Mouse (Mus musculus) forebrain, embryonic 11.5 days (tissue): ENCODE measurements around the gene Wwtr1. TPM values are rescaled to one million over a fixed set of nuclear protein-coding genes. Genes with fewer than 3 reads are reported as not detected.
A peak's percentile ranks its signal among the peaks of the same experiment; 100 is the strongest.

Experiments
- ATAC-seq: fragments of 200-750 bp; cut with Nextera tagmentation; replicated peaks from 2 replicates; pipeline ENCODE4 v1.8.0; 2017; ENCODE audit warnings: moderate TSS enrichment; ENCODE audit not compliant: low FRiP score
- DNase-seq: peaks from one replicate; pipeline ENCODE4 v3.0.0-alpha.2; 2017; ENCODE audit warnings: low spot score
- H3K27ac ChIP-seq: fragments of 300-500 bp; sonication (generic); 2 replicates; pipeline ENCODE4 v1.5.1; 2014; ENCODE audit warnings: low read depth, low read length
- H3K27me3 ChIP-seq: fragments of 300-500 bp; sonication (generic); 2 replicates; pipeline ENCODE4 v1.6.1; 2014; ENCODE audit warnings: mild to moderate bottlenecking, low read length, mixed read lengths; ENCODE audit not compliant: control insufficient read depth, insufficient read depth
- H3K36me3 ChIP-seq: fragments of 300-500 bp; sonication (generic); 2 replicates; pipeline ENCODE4 v1.6.1; 2014; ENCODE audit warnings: mild to moderate bottlenecking, low read length, moderate library complexity, mixed read lengths; ENCODE audit not compliant: control insufficient read depth, insufficient read depth
- H3K4me1 ChIP-seq: fragments of 300-500 bp; sonication (generic); replicated peaks from 2 replicates; pipeline ENCODE4 v1.6.1; 2014; ENCODE audit warnings: low read length, mixed read lengths; ENCODE audit not compliant: control insufficient read depth, insufficient read depth
- H3K4me2 ChIP-seq: fragments of 300-500 bp; sonication (generic); 2 replicates; pipeline ENCODE4 v1.6.1; 2014; ENCODE audit warnings: low read depth, mild to moderate bottlenecking, low read length, moderate library complexity, mixed read lengths; ENCODE audit not compliant: severe bottlenecking
- H3K4me3 ChIP-seq: fragments of 300-500 bp; sonication (generic); 2 replicates; pipeline ENCODE4 v1.5.1; 2014; ENCODE audit warnings: low read depth, low read length
- H3K9ac ChIP-seq: fragments of 300-500 bp; sonication (generic); 2 replicates; pipeline ENCODE4 v1.6.1; 2014; ENCODE audit warnings: low read length
- H3K9me3 ChIP-seq: fragments of 300-500 bp; sonication (generic); 2 replicates; pipeline ENCODE4 v1.6.1; 2016; ENCODE audit warnings: low read length, mixed read lengths; ENCODE audit not compliant: control insufficient read depth
- WGBS: fragments of 180-500 bp; shearing (Covaris S2); extraction: QIAGEN DNeasy Blood & Tissue Kit; methylation state at CpG from one replicate; pipeline ENCODE4 v1.1.7; 2014; 5-methylcytosine and 5-hydroxymethylcytosine counted together
- polyA plus RNA-seq: library from polyadenylated mRNA; unstranded; fragments of >200 nt; fragmentation: Nextera tagmentation; extraction: Ambion mirVana; gene quantifications from 2 replicates; pipeline ENCODE4 v1.2.1, GENCODE M21; 2014

Gene Wwtr1
- polyA plus RNA-seq, 1 experiment from 2014 or later, result 11.2 TPM

DNA sequence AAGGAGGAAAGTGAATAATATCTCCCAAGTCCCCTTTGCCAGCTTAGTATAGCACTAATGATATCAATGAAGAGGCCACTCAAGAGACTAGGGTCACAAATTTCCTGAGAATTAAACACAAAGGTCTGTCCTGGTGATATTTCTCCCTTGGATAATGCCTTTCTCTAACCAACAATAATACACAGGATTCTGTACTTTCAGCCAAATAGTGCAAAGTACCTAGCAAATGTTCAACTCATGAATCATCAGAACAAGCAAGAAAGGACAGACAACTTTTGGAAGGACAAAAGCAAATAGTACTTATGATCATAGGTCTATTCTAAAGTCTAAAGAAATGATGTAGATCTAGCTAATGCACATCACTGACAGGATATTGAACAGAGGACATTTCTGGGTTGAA lies 19.8 kb upstream of the Wwtr1 start:
- H3K36me3 ChIP-seq, result no peaks in the 10 kb centered on the region
- H3K4me3 ChIP-seq, result no peak overlapping the region
- no peak overlapping the region for H3K27ac ChIP-seq
- ATAC-seq (no peak), DNase-seq (no peak)
- no peaks in the 10 kb centered on the region for H3K4me1 ChIP-seq
- H3K9me3 ChIP-seq, result no peaks in the 10 kb centered on the region
- H3K4me2 ChIP-seq, result no peak overlapping the region
- no peaks in the 10 kb centered on the region for H3K27me3 ChIP-seq
- no peak overlapping the region for H3K9ac ChIP-seq

DNA sequence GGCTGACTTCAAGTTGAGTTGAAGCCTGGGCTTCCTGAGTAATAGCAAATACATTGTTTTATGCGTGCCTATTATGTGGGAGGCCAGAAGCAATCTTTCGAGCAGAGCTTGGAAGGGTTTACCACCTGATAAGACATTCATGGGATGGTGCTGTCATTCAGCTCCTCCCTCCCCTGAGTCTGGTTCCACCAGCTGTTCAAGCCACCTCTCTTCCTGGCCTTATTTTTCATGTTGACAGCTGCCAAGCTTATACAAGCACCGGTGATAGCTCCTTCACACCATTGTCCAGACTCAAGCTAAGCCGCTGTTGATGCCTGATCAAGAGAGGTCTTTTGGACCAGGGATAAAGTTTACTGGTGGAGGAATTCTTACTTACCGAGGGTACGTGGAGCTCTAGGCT lies 10.3 kb upstream of the Wwtr1 start:
- no peak for DNase-seq
- 94% methylated on average over 6 of the region's 6 CpGs for WGBS
- Histone ChIP-seq H3K4me3 (no peak overlapping the region), H3K36me3 (no peaks in the 10 kb centered on the region), H3K4me1 (no peaks in the 10 kb centered on the region), H3K4me2 (no peak overlapping the region), H3K27ac (no peak overlapping the region), H3K9ac (no peak overlapping the region), H3K9me3 (no peaks in the 10 kb centered on the region), H3K27me3 (no peaks in the 10 kb centered on the region)
- no peak for ATAC-seq

DNA sequence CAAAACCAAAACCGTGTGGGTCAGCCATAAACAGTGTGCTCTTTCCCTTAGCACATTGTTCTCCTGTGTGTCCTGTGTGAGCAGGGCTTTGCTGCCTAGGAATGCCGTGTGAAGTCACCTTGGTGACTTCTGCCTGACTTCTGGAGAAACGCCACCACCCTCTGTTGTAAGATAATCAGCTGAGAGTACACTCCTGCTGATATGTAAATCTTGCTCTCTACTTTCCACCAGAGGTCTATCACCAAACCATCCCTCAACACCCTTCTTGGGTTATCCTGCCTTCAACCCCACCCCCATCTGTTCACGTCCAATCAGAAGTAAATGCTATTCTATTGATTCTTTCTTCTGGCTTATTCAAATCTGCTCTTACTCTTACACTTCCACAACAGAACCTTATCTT lies 7.8 kb upstream of the Wwtr1 start:
- Histone ChIP-seq H3K4me3 (no peak overlapping the region), H3K9me3 (no peaks in the 10 kb centered on the region), H3K9ac (no peak overlapping the region), H3K27ac (no peak overlapping the region), H3K27me3 (no peaks in the 10 kb centered on the region), H3K4me1 (no peaks in the 10 kb centered on the region), H3K4me2 (no peak overlapping the region), H3K36me3 (no peaks in the 10 kb centered on the region)
- 74% methylated on average over 4 of the region's 4 CpGs for WGBS
- DNase-seq (no peak), ATAC-seq (no peak)

DNA sequence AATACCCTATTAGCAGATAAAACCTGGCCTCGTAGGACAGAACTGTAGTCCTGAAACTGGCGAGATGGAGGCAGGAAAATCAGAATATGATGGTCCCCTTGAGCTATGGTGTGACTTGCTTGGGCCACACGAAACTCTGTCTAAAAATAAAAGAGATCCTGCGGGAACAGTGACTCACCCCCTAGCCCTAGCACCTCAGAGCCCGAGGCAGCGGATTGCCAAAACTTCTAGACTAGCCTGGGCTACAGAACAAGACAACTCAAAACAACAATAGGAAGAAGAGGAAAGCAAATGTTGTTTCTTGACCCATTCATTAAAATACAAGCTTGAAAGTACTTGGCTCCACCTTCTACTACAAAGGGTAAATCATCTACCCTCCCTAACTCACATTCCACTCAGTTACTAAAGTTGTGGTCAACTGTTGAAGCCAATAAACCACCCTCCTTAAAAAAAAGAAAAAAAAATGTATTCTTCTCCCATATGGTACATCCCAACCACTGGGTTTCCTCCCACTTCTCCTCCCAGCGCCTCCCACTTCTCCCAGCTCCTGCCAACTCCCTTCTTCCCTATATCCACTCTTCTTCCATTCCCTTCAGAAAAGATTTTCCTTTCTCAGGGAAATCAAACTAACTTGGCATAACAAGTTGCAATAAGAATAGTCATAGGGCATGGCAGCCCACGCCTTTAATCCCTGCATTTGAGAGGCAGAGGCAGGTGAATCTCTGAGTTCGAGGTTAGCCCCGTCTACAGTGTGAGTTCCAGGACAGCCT lies 4.9 kb upstream of the Wwtr1 start:
- H3K27ac ChIP-seq, result no peak overlapping the region
- 92% methylated on average over 10 of the region's 10 CpGs for WGBS
- ATAC-seq, result no peak
- no peaks in the 10 kb centered on the region for H3K36me3 ChIP-seq
- H3K27me3 ChIP-seq, result no peaks in the 10 kb centered on the region
- no peak overlapping the region for H3K4me2 ChIP-seq
- no peaks in the 10 kb centered on the region for H3K9me3 ChIP-seq
- H3K4me1 ChIP-seq, result no peaks in the 10 kb centered on the region
- H3K4me3 ChIP-seq, result no peak overlapping the region
- no peak overlapping the region for H3K9ac ChIP-seq
- DNase-seq, result no peak

DNA sequence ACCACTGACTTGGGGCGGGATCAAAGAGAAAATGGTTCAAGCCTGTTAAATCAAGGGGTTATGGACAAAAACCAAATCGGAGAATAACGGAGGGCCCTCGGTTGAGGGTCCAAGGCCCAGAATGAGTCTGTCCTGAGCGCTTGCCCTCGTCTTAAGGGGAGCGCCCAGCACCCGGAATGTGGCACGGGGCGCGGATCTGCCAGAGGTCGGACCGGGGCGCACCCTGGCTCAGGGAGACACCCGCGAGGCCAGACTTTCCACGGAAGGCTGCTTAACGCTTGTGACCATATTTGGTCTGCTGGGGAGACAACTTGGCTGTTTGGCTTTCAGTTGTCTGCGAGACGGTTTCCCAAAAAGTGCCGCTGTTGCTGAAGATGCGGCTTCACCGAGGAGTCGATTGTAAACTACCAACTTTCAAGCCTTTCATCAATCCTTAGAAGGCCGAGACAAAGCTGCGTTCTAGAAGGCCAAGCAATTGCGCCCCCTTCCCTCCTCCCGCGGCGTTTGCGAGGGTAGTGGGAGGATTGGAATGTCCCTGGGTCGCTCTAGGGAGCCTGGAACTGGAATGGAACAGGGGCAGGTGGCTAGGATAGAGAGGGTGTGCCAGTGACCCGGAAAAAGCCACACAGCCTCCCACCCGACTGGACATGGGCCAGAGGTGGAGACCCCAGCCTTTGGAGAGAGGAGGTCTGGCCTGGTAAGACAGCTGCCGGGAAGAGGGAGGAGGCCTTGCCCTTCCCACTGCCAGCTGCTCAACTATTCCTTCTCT lies 530 bp upstream of the Wwtr1 start:
- no peaks in the 10 kb centered on the region for H3K36me3 ChIP-seq
- WGBS, result under 1% methylated on average over 35 of the region's 35 CpGs
- peak; percentile 75 for DNase-seq
- peak overlapping the region; percentile 55 for H3K27ac ChIP-seq
- H3K9me3 ChIP-seq, result no peaks in the 10 kb centered on the region
- ATAC-seq, result peak; percentile 67
- peak overlapping the region; percentile 83 for H3K4me2 ChIP-seq
- H3K9ac ChIP-seq, result peak overlapping the region; percentile 77
- H3K27me3 ChIP-seq, result no peaks in the 10 kb centered on the region
- peaks cover 8% of the 10 kb centered on the region; the same call in 1 of the 2 replicates for H3K4me1 ChIP-seq
- H3K4me3 ChIP-seq, result peak overlapping the region; percentile 74

DNA sequence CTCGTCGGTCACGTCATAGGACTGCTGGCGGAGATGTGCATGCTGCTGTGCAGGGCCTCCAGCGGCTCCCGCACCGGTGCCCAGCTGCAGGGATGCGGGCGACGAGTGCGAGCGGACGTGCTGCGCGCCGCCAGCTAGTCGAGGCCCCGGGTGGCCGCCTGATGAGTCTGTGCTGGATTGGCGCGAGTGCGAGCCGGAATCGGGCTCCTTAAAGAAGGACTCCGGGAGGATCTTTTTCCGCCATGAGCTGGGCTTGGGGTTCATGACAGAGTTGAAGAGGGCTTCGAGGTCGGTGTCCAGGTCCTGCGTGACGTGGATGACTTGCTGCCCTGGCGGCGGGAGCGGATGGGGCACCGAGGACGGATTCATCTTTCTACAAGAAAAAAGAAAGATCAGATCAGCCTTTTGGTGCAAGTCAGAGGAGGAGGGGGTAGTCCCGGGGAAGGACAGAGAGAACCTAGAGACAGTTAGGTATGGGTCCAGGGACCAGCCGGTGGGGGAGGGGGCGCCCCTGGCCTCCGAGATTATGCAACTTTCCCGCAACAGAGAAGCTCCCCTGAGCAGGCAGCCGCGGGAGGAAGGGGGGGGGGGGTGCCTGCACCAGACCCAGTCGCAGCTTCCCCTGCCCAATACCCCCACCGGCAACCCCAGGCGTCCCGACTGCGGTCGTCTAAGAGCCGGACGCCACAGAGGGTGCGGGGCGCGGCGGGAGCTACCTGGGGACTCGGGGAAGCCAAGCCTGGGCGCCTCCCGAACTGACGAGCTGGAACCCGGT lies 638 bp downstream of the Wwtr1 start:
- Histone ChIP-seq H3K27ac (peak overlapping the region; percentile 55), H3K9ac (peak overlapping the region; percentile 77), H3K36me3 (no peaks in the 10 kb centered on the region), H3K9me3 (no peaks in the 10 kb centered on the region), H3K4me1 (peaks cover 8% of the 10 kb centered on the region; the same call in 1 of the 2 replicates), H3K4me2 (peak overlapping the region; percentile 83), H3K27me3 (no peaks in the 10 kb centered on the region), H3K4me3 (peak overlapping the region; percentile 74)
- DNase-seq, result peak; percentile 77
- peak; percentile 63 for ATAC-seq
- WGBS, result under 1% methylated on average over 55 of the region's 59 CpGs

DNA sequence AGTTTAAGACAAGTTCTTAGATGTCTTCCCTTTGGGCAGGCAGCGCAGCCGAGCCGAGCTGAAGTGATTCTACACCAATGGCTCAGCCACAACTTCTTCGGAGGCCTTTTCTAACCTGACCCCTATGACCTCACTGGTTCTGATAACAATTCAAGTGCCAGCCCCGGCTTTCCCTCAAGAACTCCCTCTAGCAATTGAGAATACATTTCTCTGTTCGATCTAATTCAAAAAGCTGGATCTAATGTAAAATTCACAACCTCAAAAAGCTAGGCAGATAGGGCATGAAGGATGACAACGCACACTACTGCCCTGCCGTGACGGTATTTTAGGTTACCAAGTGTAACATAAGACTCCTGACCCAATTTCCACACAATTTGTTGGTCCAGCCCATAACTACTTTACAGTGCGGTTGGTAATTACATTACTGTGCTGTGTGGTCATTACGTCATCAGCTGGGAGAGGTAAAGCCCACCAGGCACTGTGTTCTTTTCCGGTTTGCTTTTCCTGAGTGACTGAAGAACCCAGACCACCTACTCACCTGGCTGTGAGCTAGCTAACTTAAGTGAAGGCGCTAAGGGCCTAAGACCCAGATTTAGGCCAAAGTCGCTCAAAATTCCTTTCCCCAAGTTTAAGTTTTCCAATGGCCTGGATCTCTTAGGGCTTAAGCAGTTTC lies 1.7 kb downstream of the Wwtr1 start:
- ATAC-seq (no peak), DNase-seq (no peak)
- 52% methylated on average over 14 of the region's 14 CpGs for WGBS
- no peaks in the 10 kb centered on the region for H3K9me3 ChIP-seq
- H3K36me3 ChIP-seq, result no peaks in the 10 kb centered on the region; the same call in 1 of the 2 replicates
- no peak overlapping the region for H3K27ac ChIP-seq
- H3K4me2 ChIP-seq, result peak overlapping the region; percentile 83
- no peaks in the 10 kb centered on the region for H3K27me3 ChIP-seq
- H3K4me1 ChIP-seq, result peaks cover 8% of the 10 kb centered on the region; the same call in 1 of the 2 replicates
- H3K9ac ChIP-seq, result peak overlapping the region; percentile 77; the same call in 1 of the 2 replicates
- H3K4me3 ChIP-seq, result peak overlapping the region; percentile 74
